Mouse (Mus musculus) brown adipose tissue, adult 24 weeks (tissue): ENCODE results near the gene Syce3. TPM values are rescaled to one million over a fixed set of nuclear protein-coding genes. Genes with fewer than 3 reads are reported as not detected.

Experiments used
- polyA plus RNA-seq: library from polyadenylated mRNA; stranded (reverse); fragments of >200 nt; gene quantifications from 2 replicates; pipeline ENCODE4 v1.2.4, GENCODE M21; 2012; ENCODE audit not compliant: missing spikeins, insufficient read depth, insufficient read length

Syce3 gene
- polyA plus RNA-seq, 1 experiment, result not detected

Other genes with a start within 250 kb of the Syce3 start
- gene Plxnb2, start 229.7 kb downstream of the Syce3 start, polyA plus RNA-seq, result 5.4 and 7.5 TPM in 2 replicates
- gene Dennd6b, start 214.0 kb downstream of the Syce3 start, polyA plus RNA-seq, result 1.8 and 2.2 TPM in 2 replicates
- gene Ppp6r2, start 198.9 kb downstream of the Syce3 start, polyA plus RNA-seq, result 23.0 and 25.7 TPM in 2 replicates
- gene Sbf1, start 95.2 kb downstream of the Syce3 start, polyA plus RNA-seq, result 23.6 and 24.4 TPM in 2 replicates
- not detected in 2 replicates for gene Adm2, start 87.8 kb downstream of the Syce3 start, polyA plus RNA-seq
- not detected in 2 replicates for gene Miox, start 76.1 kb downstream of the Syce3 start, polyA plus RNA-seq
- 10.6 and 12.7 TPM in 2 replicates for gene Lmf2, start 54.8 kb downstream of the Syce3 start, polyA plus RNA-seq
- gene Ncaph2, start 54.8 kb downstream of the Syce3 start, polyA plus RNA-seq, result 59.3 and 60.2 TPM in 2 replicates
- gene Sco2, start 36.7 kb downstream of the Syce3 start, polyA plus RNA-seq, result 22.7 and 24.0 TPM in 2 replicates
- gene Tymp, start 33.5 kb downstream of the Syce3 start, polyA plus RNA-seq, result 0.55 TPM in 1 of 2 replicates, not detected in the other
- gene Odf3b, start 31.2 kb downstream of the Syce3 start, polyA plus RNA-seq, result not detected in 2 replicates
- gene Klhdc7b, start 25.6 kb downstream of the Syce3 start, polyA plus RNA-seq, result not detected in 2 replicates
- gene Cpt1b, start 15.4 kb upstream of the Syce3 start, polyA plus RNA-seq, result 440 and 455 TPM in 2 replicates
- gene C730034F03Rik, start 19.1 kb upstream of the Syce3 start, polyA plus RNA-seq, result 1.1 and 2.4 TPM in 2 replicates
- 2.1 and 11.4 TPM in 2 replicates for gene Gm44502, start 19.2 kb upstream of the Syce3 start, polyA plus RNA-seq
- gene Chkb, start 19.4 kb upstream of the Syce3 start, polyA plus RNA-seq, result 151 and 203 TPM in 2 replicates
- not detected in 2 replicates for gene Mapk8ip2, start 43.4 kb upstream of the Syce3 start, polyA plus RNA-seq
- gene Arsa, start 66.9 kb upstream of the Syce3 start, polyA plus RNA-seq, result 17.2 and 24.2 TPM in 2 replicates
- 6.8 and 15.5 TPM in 2 replicates for gene Shank3, start 89.1 kb upstream of the Syce3 start, polyA plus RNA-seq
- gene Acr, start 157.8 kb upstream of the Syce3 start, polyA plus RNA-seq, result not detected in 2 replicates
- gene Rabl2, start 181.4 kb upstream of the Syce3 start, polyA plus RNA-seq, result 2.7 and 4.4 TPM in 2 replicates